In genomic region chr5:118297338-118297746, GRCm38 (mm10) we compare ENCODE assay signal across 9 mouse cellular contexts. TPM values are rescaled to one million over a fixed set of nuclear protein-coding genes. Genes with fewer than 3 reads are reported as not detected.
A peak's percentile ranks its signal among the peaks of the same experiment; 100 is the strongest.
DNase-seq lines count a peak whose midpoint lies in the region; ATAC-seq lines count a peak whose summit lies in the region.
"Had no signal": no experiment of that assay in that cellular context is flagged by ENCODE, and none has a peak within 500 bp of the region (broad histone marks: within the 10 kb centered on the region; RNA-seq: fewer than 3 reads in every experiment).

No protein-coding gene starts in this region.

- peaks cover 22% of the 10 kb centered on the region for H3K4me1 ChIP-seq in heart, embryonic 15.5 days (replicated peaks)
- H3K4me1 ChIP-seq in embryonic facial prominence, embryonic 10.5 days = peaks cover 41% of the 10 kb centered on the region
- peaks cover 33% of the 10 kb centered on the region for H3K4me1 ChIP-seq in kidney, embryonic 15.5 days
- peaks cover 11% of the 10 kb centered on the region for H3K4me1 ChIP-seq in midbrain, embryonic 16.5 days (ENCODE audit: control insufficient read depth, insufficient read depth, low read length)

- intact Hi-C loops in heart, postnatal 14 days (cut with DNase I) = no loop called here

- H3K27ac ChIP-seq in heart, embryonic 15.5 days = 0 out of 2 replicates have a peak overlapping the region, but pooled peaks have one; percentile 13
- H3K27ac ChIP-seq in embryonic facial prominence, embryonic 10.5 days (replicated peaks) = no peak overlapping the region
- H3K27ac ChIP-seq in kidney, embryonic 15.5 days = no peak overlapping the region
- 0 out of 2 replicates have a peak overlapping the region, but pooled peaks have one; percentile 20 for H3K27ac ChIP-seq in midbrain, embryonic 16.5 days (ENCODE audit: low read length)

- no peaks in the 10 kb centered on the region for H3K36me3 ChIP-seq in heart, embryonic 15.5 days
- H3K36me3 ChIP-seq in embryonic facial prominence, embryonic 10.5 days (replicated peaks) = no peaks in the 10 kb centered on the region
- H3K36me3 ChIP-seq in kidney, embryonic 15.5 days = no peaks in the 10 kb centered on the region
- no peaks in the 10 kb centered on the region for H3K36me3 ChIP-seq in midbrain, embryonic 16.5 days (ENCODE audit: control insufficient read depth, insufficient read depth, low read length)

- no peaks in the 10 kb centered on the region for H3K9me3 ChIP-seq in heart, embryonic 15.5 days (replicated peaks)
- H3K9me3 ChIP-seq in embryonic facial prominence, embryonic 10.5 days = no peaks in the 10 kb centered on the region
- H3K9me3 ChIP-seq in kidney, embryonic 15.5 days (replicated peaks) = no peaks in the 10 kb centered on the region
- H3K9me3 ChIP-seq in midbrain, embryonic 16.5 days (replicated peaks; ENCODE audit: control insufficient read depth, low read length, poor library complexity, severe bottlenecking) = no peaks in the 10 kb centered on the region

- no peaks in the 10 kb centered on the region for H3K27me3 ChIP-seq in heart, embryonic 15.5 days
- H3K27me3 ChIP-seq in embryonic facial prominence, embryonic 10.5 days (replicated peaks; ENCODE audit: low read depth, poor library complexity, severe bottlenecking) = peaks cover 7% of the 10 kb centered on the region; the same call in 1 of the 2 replicates
- H3K27me3 ChIP-seq in kidney, embryonic 15.5 days = peaks cover 44% of the 10 kb centered on the region
- H3K27me3 ChIP-seq in midbrain, embryonic 16.5 days (ENCODE audit: control insufficient read depth, insufficient read depth, low read depth, low read length) = no peaks in the 10 kb centered on the region

- H3K4me2 ChIP-seq in heart, embryonic 15.5 days = peak overlapping the region; percentile 21; the same call in 1 of the 2 replicates
- H3K4me2 ChIP-seq in kidney, embryonic 15.5 days = peak overlapping the region; percentile 33
- no peak overlapping the region for H3K4me2 ChIP-seq in midbrain, embryonic 16.5 days (ENCODE audit: low read length)

- 18% methylated on average over 12 of the region's 12 CpGs for WGBS in heart, embryonic 15.5 days
- 43% methylated on average over 12 of the region's 12 CpGs for WGBS in embryonic facial prominence, embryonic 10.5 days
- WGBS in kidney, embryonic 15.5 days = 12% methylated on average over 12 of the region's 12 CpGs
- WGBS in midbrain, embryonic 16.5 days = 18% methylated on average over 12 of the region's 12 CpGs

- ATAC-seq in heart, embryonic 15.5 days (replicated peaks; ENCODE audit: insufficient number of reproducible peaks, insufficient read depth, low FRiP score, low read depth) = no peak
- peak; percentile 86 for ATAC-seq in kidney, embryonic 15.5 days (replicated peaks; ENCODE audit: low FRiP score)
- ATAC-seq in midbrain, embryonic 16.5 days = no peak; the same call in 1 of the 2 replicates
- no peak for ATAC-seq in erythroblast, adult 5-6 weeks (replicated peaks; ENCODE audit: low FRiP score, poor library complexity, severe bottlenecking)

- H3K4me3 ChIP-seq in heart, embryonic 15.5 days = no peak overlapping the region
- H3K4me3 ChIP-seq in embryonic facial prominence, embryonic 10.5 days = no peak overlapping the region
- H3K4me3 ChIP-seq in kidney, embryonic 15.5 days (replicated peaks) = no peak overlapping the region
- H3K4me3 ChIP-seq in midbrain, embryonic 16.5 days (ENCODE audit: low read depth, low read length) = no peak overlapping the region

- DNase-seq in heart, postnatal 14 days = no peak
- DNase-seq in embryonic facial prominence, embryonic 10.5 days (ENCODE audit: low spot score) = peak; percentile 28
- no peak for DNase-seq in lung, postnatal 36 days
- no peak for DNase-seq in gastrocnemius, adult 8-10 months (ENCODE audit: low spot score in 2 of 2)
- DNase-seq: right cerebral cortex, postnatal 25 days had no signal

- H3K9ac ChIP-seq in heart, embryonic 15.5 days = no peak overlapping the region
- no peak overlapping the region for H3K9ac ChIP-seq in kidney, embryonic 15.5 days
- peak overlapping the region; percentile 50; the same call in 1 of the 2 replicates for H3K9ac ChIP-seq in midbrain, embryonic 16.5 days (ENCODE audit: low read depth, low read length)

RNA-seq across cellular contexts. Expression of gene 2410131K14Rik, which starts 52.3 kb away (rescaled TPM):
- polyA plus RNA-seq in heart, embryonic 15.5 days (2015; fragmentation: Nextera tagmentation; extraction: Ambion mirVana) = 5.0 and 5.8 TPM in 2 replicates
- 1 to 10 TPM; 9.2 to 9.3 TPM for total RNA-seq in heart, postnatal 14 days (2021)
- polyA plus RNA-seq in embryonic facial prominence, embryonic 10.5 days (2016; fragmentation: Nextera tagmentation; extraction: Ambion mirVana) = 11.6 and 11.8 TPM in 2 replicates
- 9.0 and 9.2 TPM in 2 replicates for polyA plus RNA-seq in kidney, embryonic 15.5 days (2015; fragmentation: Nextera tagmentation; extraction: Ambion mirVana)
- polyA plus RNA-seq in midbrain, embryonic 16.5 days (2015; fragmentation: Nextera tagmentation; extraction: Ambion mirVana) = 18.1 and 18.2 TPM in 2 replicates
- total RNA-seq in erythroblast, adult 5-6 weeks (2015; ENCODE audit: low replicate concordance) = 0.63 TPM in 1 of 2 replicates, not detected in the other
- total RNA-seq in erythroblast, adult 5-6 weeks (2017; ENCODE audit: low replicate concordance) = 0.14 and 0.17 TPM in 2 replicates
- 1 to 10 TPM; 3.6 to 5.9 (median 4.9) TPM for total RNA-seq in gastrocnemius, adult 8-10 months (2022)

RNA-seq across cellular contexts. Expression of gene Rnft2, which starts 52.4 kb away (rescaled TPM):
- polyA plus RNA-seq in heart, embryonic 15.5 days (2015; fragmentation: Nextera tagmentation; extraction: Ambion mirVana) = 0.97 and 1.6 TPM in 2 replicates
- total RNA-seq in heart, postnatal 14 days (2021) = 1 to 10 TPM; 1.0 to 1.8 TPM
- polyA plus RNA-seq in embryonic facial prominence, embryonic 10.5 days (2016; fragmentation: Nextera tagmentation; extraction: Ambion mirVana) = 5.4 and 7.0 TPM in 2 replicates
- 3.1 and 3.5 TPM in 2 replicates for polyA plus RNA-seq in kidney, embryonic 15.5 days (2015; fragmentation: Nextera tagmentation; extraction: Ambion mirVana)
- polyA plus RNA-seq in midbrain, embryonic 16.5 days (2015; fragmentation: Nextera tagmentation; extraction: Ambion mirVana) = 11.5 and 11.9 TPM in 2 replicates
- total RNA-seq in erythroblast, adult 5-6 weeks (2015; ENCODE audit: low replicate concordance) = not detected in 2 replicates
- total RNA-seq in erythroblast, adult 5-6 weeks (2017; ENCODE audit: low replicate concordance) = not detected in 2 replicates
- total RNA-seq in gastrocnemius, adult 8-10 months (2022) = 1 to 10 TPM in 2 of 4 experiments, under 1 TPM in 2; 0.65 to 1.6 (median 1.0) TPM

Comparison
In these comparisons a context has a peak if more than half of its experiments do, and no peak if none do; other contexts are left out.
1. H3K27ac ChIP-seq: peak in heart, embryonic 15.5 days (single experiment) and midbrain, embryonic 16.5 days (single experiment); none in embryonic facial prominence, embryonic 10.5 days (single experiment) and kidney, embryonic 15.5 days (single experiment).